Mouse (Mus musculus): ENCODE measurements around the gene Zfp953. TPM values are rescaled to one million over a fixed set of nuclear protein-coding genes. Genes with fewer than 3 reads are reported as not detected.
"Not testable (repeated sequence)": the region's sequence is repeated elsewhere in the genome, so short reads cannot be mapped to it uniquely, and the experiment has no call there.

The Zfp953 gene
- polyA plus RNA-seq (2015; fragmentation: Nextera tagmentation; extraction: Ambion mirVana): 0.56 and 0.77 TPM in 2 replicates

- ATAC-seq (ENCODE audit: low FRiP score): peak; percentile 96
- WGBS: under 1% methylated on average over 15 of the region's 15 CpGs
- peak within 1 kb of the TSS; percentile 62 for H3K27ac ChIP-seq (replicated peaks)
- H3K4me1 ChIP-seq: peaks cover 13% of the 10 kb centered on the region
- no peaks in the 10 kb centered on the region for H3K27me3 ChIP-seq (replicated peaks)
- H3K4me2 ChIP-seq: peak within 1 kb of the TSS; percentile 78
- no peaks in the 10 kb centered on the region for H3K36me3 ChIP-seq
- peak within 1 kb of the TSS; percentile 59 for H3K9ac ChIP-seq (replicated peaks)
- peak within 1 kb of the TSS; percentile 71 for H3K4me3 ChIP-seq (replicated peaks)
- no peaks in the 10 kb centered on the region for H3K9me3 ChIP-seq (replicated peaks)
Measured at GRCm38 (mm10) chr13:67360131-67360744, at the start of gene Zfp953, which contains the start of gene Gm28044. Gene Zfp953 (minus strand): TSS chr13:67360605. Gene Gm28044 (minus strand): TSS chr13:67360536.

GRCm38 (mm10) chr13:67399183-67399903, 38.9 kb upstream of the Zfp953 start, which contains the start of gene Zfp429:
Gene Zfp429 (minus strand): TSS chr13:67399819.
- H3K4me3 ChIP-seq (replicated peaks): peak within 1 kb of the TSS; percentile 57
- ATAC-seq (ENCODE audit: low FRiP score): peak; percentile 99
- not testable (repeated sequence) for H3K36me3 ChIP-seq; H3K4me1 ChIP-seq; H3K27ac ChIP-seq (replicated peaks); H3K27me3 ChIP-seq (replicated peaks); H3K9me3 ChIP-seq (replicated peaks)
- peak within 1 kb of the TSS; percentile 69 for H3K4me2 ChIP-seq
- 5% methylated on average over 15 of the region's 16 CpGs for WGBS
- peak within 1 kb of the TSS; percentile 53; the same call in 1 of the 2 replicates for H3K9ac ChIP-seq (replicated peaks)

GRCm38 (mm10) chr13:67376255-67376654, 15.8 kb upstream of the Zfp953 start:
- not testable (repeated sequence) for H3K9ac ChIP-seq (replicated peaks); H3K36me3 ChIP-seq; H3K4me3 ChIP-seq (replicated peaks); H3K4me2 ChIP-seq; H3K9me3 ChIP-seq (replicated peaks); H3K27ac ChIP-seq (replicated peaks); H3K27me3 ChIP-seq (replicated peaks); H3K4me1 ChIP-seq
- peak; percentile 37; the same call in 1 of the 2 replicates for ATAC-seq (ENCODE audit: low FRiP score)
- WGBS: 53% methylated on average over 3 of the region's 3 CpGs

GRCm38 (mm10) chr13:67375050-67375911, 14.9 kb upstream of the Zfp953 start, which contains the start of the genes Gm28041 and Zfp456:
Gene Gm28041 (minus strand): TSS chr13:67375733.
Gene Zfp456 (minus strand): TSS chr13:67375810.
- H3K9ac ChIP-seq (replicated peaks): 0 out of 2 replicates have a peak within 1 kb of the TSS, but pooled peaks have one; percentile 20
- H3K4me1 ChIP-seq: not testable (repeated sequence)

GRCm38 (mm10) chr13:67351854-67352253, 8.6 kb downstream of the Zfp953 start:
- Histone ChIP-seq H3K36me3 (no peaks in the 10 kb centered on the region), H3K9me3 (replicated peaks) (no peaks in the 10 kb centered on the region), H3K4me3 (replicated peaks) (no peak overlapping the region), H3K4me1 (no peaks in the 10 kb centered on the region), H3K9ac (replicated peaks) (no peak overlapping the region), H3K4me2 (no peak overlapping the region), H3K27me3 (replicated peaks) (no peaks in the 10 kb centered on the region), H3K27ac (replicated peaks) (no peak overlapping the region)
- ATAC-seq (ENCODE audit: low FRiP score): no peak

More at GRCm38 (mm10) chr13:67375050-67375911, 14.9 kb upstream of the Zfp953 start, which contains the start of the genes Gm28041 and Zfp456:
- peak within 1 kb of the TSS; percentile 58 for H3K4me2 ChIP-seq
- H3K27me3 ChIP-seq (replicated peaks); H3K27ac ChIP-seq (replicated peaks); H3K36me3 ChIP-seq; H3K9me3 ChIP-seq (replicated peaks): not testable (repeated sequence)
- ATAC-seq (ENCODE audit: low FRiP score): peak; percentile 96
- 22% methylated on average over 15 of the region's 15 CpGs for WGBS
- peak within 1 kb of the TSS; percentile 42 for H3K4me3 ChIP-seq (replicated peaks)

- no peak for ATAC-seq (ENCODE audit: low FRiP score)
- H3K4me1 ChIP-seq: no peaks in the 10 kb centered on the region
- no peak overlapping the region for H3K4me2 ChIP-seq
- WGBS: 89% methylated on average over 2 of the region's 2 CpGs
- no peaks in the 10 kb centered on the region for H3K9me3 ChIP-seq (replicated peaks)
- no peaks in the 10 kb centered on the region for H3K36me3 ChIP-seq
- H3K27me3 ChIP-seq (replicated peaks): no peaks in the 10 kb centered on the region
- H3K4me3 ChIP-seq (replicated peaks): no peak overlapping the region
- H3K27ac ChIP-seq (replicated peaks): no peak overlapping the region
- no peak overlapping the region for H3K9ac ChIP-seq (replicated peaks)
Measured at GRCm38 (mm10) chr13:67343422-67343821, 17.0 kb downstream of the Zfp953 start.

- Histone ChIP-seq H3K9me3 (replicated peaks) (no peaks in the 10 kb centered on the region), H3K4me1 (peaks cover 12% of the 10 kb centered on the region), H3K9ac (replicated peaks) (peak overlapping the region; percentile 57), H3K27me3 (replicated peaks) (no peaks in the 10 kb centered on the region), H3K36me3 (no peaks in the 10 kb centered on the region), H3K4me3 (replicated peaks) (peak overlapping the region; percentile 57), H3K4me2 (peak overlapping the region; percentile 85), H3K27ac (replicated peaks) (no peak overlapping the region)
- peak; percentile 46; the same call in 1 of the 2 replicates for ATAC-seq (ENCODE audit: low FRiP score)
- WGBS: 80% methylated on average over 1 of the region's 1 CpGs
Measured at GRCm38 (mm10) chr13:67332877-67333276, 27.5 kb downstream of the Zfp953 start.

GRCm38 (mm10) chr13:67332019-67332724, 28.2 kb downstream of the Zfp953 start, which contains the start of gene Zfp595:
Gene Zfp595 (minus strand): TSS chr13:67332570.
- WGBS: 19% methylated on average over 17 of the region's 17 CpGs
- H3K4me1 ChIP-seq: peaks cover 12% of the 10 kb centered on the region
- H3K9me3 ChIP-seq (replicated peaks): no peaks in the 10 kb centered on the region
- peak within 1 kb of the TSS; percentile 57 for H3K9ac ChIP-seq (replicated peaks)
- peak within 1 kb of the TSS; percentile 85 for H3K4me2 ChIP-seq
- H3K36me3 ChIP-seq: no peaks in the 10 kb centered on the region
- peak within 1 kb of the TSS; percentile 45 for H3K27ac ChIP-seq (replicated peaks)
- H3K27me3 ChIP-seq (replicated peaks): no peaks in the 10 kb centered on the region
- ATAC-seq (ENCODE audit: low FRiP score): peak; percentile 94
- H3K4me3 ChIP-seq (replicated peaks): peak within 1 kb of the TSS; percentile 57

GRCm38 (mm10) chr13:67306718-67307117, 53.7 kb downstream of the Zfp953 start:
- ATAC-seq (ENCODE audit: low FRiP score): peak; percentile 71
- Histone ChIP-seq H3K9ac (replicated peaks) (peak overlapping the region; percentile 91), H3K36me3 (no peaks in the 10 kb centered on the region), H3K27ac (replicated peaks) (peak overlapping the region; percentile 75), H3K4me2 (peak overlapping the region; percentile 93), H3K9me3 (replicated peaks) (no peaks in the 10 kb centered on the region), H3K4me3 (replicated peaks) (peak overlapping the region; percentile 78), H3K27me3 (replicated peaks) (no peaks in the 10 kb centered on the region), H3K4me1 (peaks cover 11% of the 10 kb centered on the region)
- 31% methylated on average over 5 of the region's 5 CpGs for WGBS

GRCm38 (mm10) chr13:67305822-67306672, 54.4 kb downstream of the Zfp953 start, which contains the start of gene Zfp457:
Gene Zfp457 (minus strand): TSS chr13:67306485.
- H3K4me3 ChIP-seq (replicated peaks): peak within 1 kb of the TSS; percentile 78
- H3K9ac ChIP-seq (replicated peaks): peak within 1 kb of the TSS; percentile 91
- H3K4me1 ChIP-seq: peaks cover 11% of the 10 kb centered on the region
- ATAC-seq (ENCODE audit: low FRiP score): peak; percentile 99
- H3K9me3 ChIP-seq (replicated peaks): no peaks in the 10 kb centered on the region
- H3K4me2 ChIP-seq: peak within 1 kb of the TSS; percentile 93
- WGBS: 6% methylated on average over 16 of the region's 16 CpGs
- H3K36me3 ChIP-seq: no peaks in the 10 kb centered on the region
- peak within 1 kb of the TSS; percentile 75 for H3K27ac ChIP-seq (replicated peaks)
- H3K27me3 ChIP-seq (replicated peaks): no peaks in the 10 kb centered on the region

All from neural tube, embryonic 15.5 days (tissue).